ENCODE assay signal across 9 mouse cellular contexts in genomic region chr19:17769610-17770399, GRCm38 (mm10).
DNase-seq lines count a peak whose midpoint lies in the region; ATAC-seq and TF ChIP-seq lines count a peak whose summit lies in the region.
"Had no signal": no experiment of that assay in that cellular context is flagged by ENCODE, and none has a peak within 500 bp of the region (broad histone marks: within the 10 kb centered on the region; RNA-seq: fewer than 3 reads in every experiment).

No protein-coding gene starts in this region.

- 72% methylated on average over 5 of the region's 5 CpGs for WGBS in hindbrain, embryonic 16.5 days
- WGBS in hindbrain, embryonic 13.5 days, result 87% methylated on average over 5 of the region's 5 CpGs
- WGBS in midbrain, postnatal 0 days, result 80% methylated on average over 5 of the region's 5 CpGs
- WGBS in midbrain, embryonic 10.5 days, result 89% methylated on average over 5 of the region's 5 CpGs

- H3K27me3 ChIP-seq in hindbrain, embryonic 16.5 days (replicated peaks; ENCODE audit: control insufficient read depth, insufficient read depth, low read length), result no peaks in the 10 kb centered on the region
- no peaks in the 10 kb centered on the region for H3K27me3 ChIP-seq in hindbrain, embryonic 13.5 days
- no peaks in the 10 kb centered on the region for H3K27me3 ChIP-seq in midbrain, postnatal 0 days (ENCODE audit: insufficient read depth, low read length)
- H3K27me3 ChIP-seq in midbrain, embryonic 10.5 days (ENCODE audit: low read depth, poor library complexity, severe bottlenecking), result no peaks in the 10 kb centered on the region

- H3K27ac ChIP-seq in hindbrain, embryonic 16.5 days (ENCODE audit: low read depth, low read length), result no peak overlapping the region; the same call in 1 of the 2 replicates
- no peak overlapping the region for H3K27ac ChIP-seq in hindbrain, embryonic 13.5 days
- H3K27ac ChIP-seq in midbrain, postnatal 0 days (ENCODE audit: low read depth, low read length), result no peak overlapping the region
- no peak overlapping the region for H3K27ac ChIP-seq in midbrain, embryonic 10.5 days (replicated peaks)

- ATAC-seq in hindbrain, embryonic 16.5 days, result peak; percentile 87
- ATAC-seq in hindbrain, embryonic 13.5 days (ENCODE audit: low FRiP score), result no peak
- ATAC-seq in midbrain, postnatal 0 days (ENCODE audit: low FRiP score), result peak; percentile 68; the same call in 1 of the 2 replicates

- H3K36me3 ChIP-seq in hindbrain, embryonic 16.5 days (ENCODE audit: control insufficient read depth, insufficient read depth, low read length), result no peaks in the 10 kb centered on the region
- no peaks in the 10 kb centered on the region for H3K36me3 ChIP-seq in hindbrain, embryonic 13.5 days
- no peaks in the 10 kb centered on the region for H3K36me3 ChIP-seq in midbrain, postnatal 0 days (ENCODE audit: insufficient read depth, low read length)
- H3K36me3 ChIP-seq in midbrain, embryonic 10.5 days, result no peaks in the 10 kb centered on the region

- no peak overlapping the region for H3K4me2 ChIP-seq in hindbrain, embryonic 16.5 days (ENCODE audit: low read length)
- H3K4me2 ChIP-seq in hindbrain, embryonic 13.5 days, result no peak overlapping the region
- H3K4me2 ChIP-seq in midbrain, postnatal 0 days (ENCODE audit: low read depth, low read length, poor library complexity, severe bottlenecking), result no peak overlapping the region

- no peaks in the 10 kb centered on the region for H3K9me3 ChIP-seq in hindbrain, embryonic 16.5 days (ENCODE audit: control insufficient read depth, low read length)
- no peaks in the 10 kb centered on the region for H3K9me3 ChIP-seq in hindbrain, embryonic 13.5 days
- H3K9me3 ChIP-seq in midbrain, postnatal 0 days (ENCODE audit: low read length), result no peaks in the 10 kb centered on the region
- H3K9me3 ChIP-seq in midbrain, embryonic 10.5 days (replicated peaks), result no peaks in the 10 kb centered on the region

- peak; percentile 49 for TF ChIP-seq CTCF in midbrain, postnatal 0 days (IDR thresholded peaks at IDR 0.05)

- H3K4me1 ChIP-seq in hindbrain, embryonic 16.5 days (ENCODE audit: control insufficient read depth, insufficient read depth, low read depth, low read length), result no peaks in the 10 kb centered on the region
- H3K4me1 ChIP-seq in hindbrain, embryonic 13.5 days (replicated peaks), result no peaks in the 10 kb centered on the region
- no peaks in the 10 kb centered on the region for H3K4me1 ChIP-seq in midbrain, postnatal 0 days (ENCODE audit: insufficient read depth, low read length)
- peaks cover 11% of the 10 kb centered on the region for H3K4me1 ChIP-seq in midbrain, embryonic 10.5 days

- DNase-seq in midbrain, postnatal 0 days (ENCODE audit: low spot score), result peak; percentile 89
- no peak for DNase-seq in midbrain, embryonic 10.5 days (ENCODE audit: low spot score)
- peak; percentile 92 for DNase-seq in cerebellum, adult 9-11 months
- peak; percentile 6 for DNase-seq in retina, postnatal 7 days (ENCODE audit: low read depth, low spot score)
- no peak for DNase-seq in thymus, postnatal 14 days
- DNase-seq in thymus, postnatal 36 days, result no peak
- DNase-seq: heart, postnatal 14 days had no signal

- no peak overlapping the region for H3K4me3 ChIP-seq in hindbrain, embryonic 16.5 days (ENCODE audit: low read length)
- H3K4me3 ChIP-seq in hindbrain, embryonic 13.5 days, result no peak overlapping the region
- H3K4me3 ChIP-seq in midbrain, postnatal 0 days (ENCODE audit: low read depth, low read length), result no peak overlapping the region
- no peak overlapping the region for H3K4me3 ChIP-seq in midbrain, embryonic 10.5 days

- H3K9ac ChIP-seq in hindbrain, embryonic 16.5 days (ENCODE audit: low read depth, low read length), result no peak overlapping the region
- no peak overlapping the region for H3K9ac ChIP-seq in hindbrain, embryonic 13.5 days
- no peak overlapping the region for H3K9ac ChIP-seq in midbrain, postnatal 0 days (replicated peaks; ENCODE audit: low read length, poor library complexity, severe bottlenecking)

Comparison
In these comparisons a context has a peak if more than half of its experiments do, and no peak if none do; other contexts are left out.
1. DNase-seq: peak in midbrain, postnatal 0 days (single experiment), cerebellum, adult 9-11 months (single experiment) and retina, postnatal 7 days (single experiment); none in midbrain, embryonic 10.5 days (single experiment), thymus, postnatal 14 days (single experiment) and thymus, postnatal 36 days (0 of 2).